Mouse (Mus musculus): ENCODE results near the gene Ripk1.

Gene Ripk1

GRCm38 (mm10) chr13:34002058-34003006, at the start of gene Ripk1, which contains the start of gene Serpinb6a:
TSS of gene Ripk1 (plus strand) at chr13:34002363.
TSS of gene Serpinb6a (minus strand) at chr13:34002794.
- DNase-seq (ENCODE audit: low spot score): peak; percentile 92

GRCm38 (mm10) chr13:33952947-33953346, 49.2 kb upstream of the Ripk1 start:
- DNase-seq (ENCODE audit: low spot score): no peak

GRCm38 (mm10) chr13:33956571-33957421, 45.4 kb upstream of the Ripk1 start:
- DNase-seq (ENCODE audit: low spot score): peak; percentile 47

- no peak for DNase-seq (ENCODE audit: low spot score)
Observed at GRCm38 (mm10) chr13:33959771-33960170, 42.4 kb upstream of the Ripk1 start.

GRCm38 (mm10) chr13:33964206-33965046, 37.7 kb upstream of the Ripk1 start, which contains the start of gene Nqo2:
TSS of gene Nqo2 (plus strand) at chr13:33964687.
- peak; percentile 58 for DNase-seq (ENCODE audit: low spot score)

GRCm38 (mm10) chr13:33965056-33966024, 36.8 kb upstream of the Ripk1 start:
- peak; percentile 51 for DNase-seq (ENCODE audit: low spot score)

- DNase-seq (ENCODE audit: low spot score): no peak
Observed at GRCm38 (mm10) chr13:33966025-33966412, 36.1 kb upstream of the Ripk1 start.

- DNase-seq (ENCODE audit: low spot score): no peak
Observed at GRCm38 (mm10) chr13:33966574-33966973, 35.6 kb upstream of the Ripk1 start.

- DNase-seq (ENCODE audit: low spot score): no peak
Observed at GRCm38 (mm10) chr13:33989625-33990024, 12.5 kb upstream of the Ripk1 start.

- DNase-seq (ENCODE audit: low spot score): peak; percentile 73
Observed at GRCm38 (mm10) chr13:33995197-33995596, 7.0 kb upstream of the Ripk1 start.

- no peak for DNase-seq (ENCODE audit: low spot score)
Observed at GRCm38 (mm10) chr13:34003058-34003457, 895 bp downstream of the Ripk1 start.

GRCm38 (mm10) chr13:34007234-34007633, 5.1 kb downstream of the Ripk1 start:
- DNase-seq (ENCODE audit: low spot score): no peak

- DNase-seq (ENCODE audit: low spot score): no peak
Observed at GRCm38 (mm10) chr13:34016927-34017569, 14.9 kb downstream of the Ripk1 start.

GRCm38 (mm10) chr13:34018521-34018920, 16.4 kb downstream of the Ripk1 start:
- no peak for DNase-seq (ENCODE audit: low spot score)

- DNase-seq (ENCODE audit: low spot score): no peak
Observed at GRCm38 (mm10) chr13:34021998-34022397, 19.8 kb downstream of the Ripk1 start.

- DNase-seq (ENCODE audit: low spot score): no peak
Observed at GRCm38 (mm10) chr13:34032041-34032440, 29.9 kb downstream of the Ripk1 start.

GRCm38 (mm10) chr13:34035424-34035823, 33.3 kb downstream of the Ripk1 start:
- DNase-seq (ENCODE audit: low spot score): no peak

GRCm38 (mm10) chr13:34036726-34037125, 34.6 kb downstream of the Ripk1 start:
- DNase-seq (ENCODE audit: low spot score): no peak

- DNase-seq (ENCODE audit: low spot score): peak; percentile 91
Observed at GRCm38 (mm10) chr13:34037172-34038055, 35.3 kb downstream of the Ripk1 start, which contains the start of gene Bphl. TSS of gene Bphl (plus strand) at chr13:34037597.
